20 mouse cellular contexts compared by ENCODE assay signal in genomic region chr4:34917400-34917799, GRCm38 (mm10). TPM values are rescaled to one million over a fixed set of nuclear protein-coding genes. Genes with fewer than 3 reads are reported as not detected.
A peak's percentile ranks its signal among the peaks of the same experiment; 100 is the strongest.
DNase-seq lines count a peak whose midpoint lies in the region; ATAC-seq lines count a peak whose summit lies in the region.
"Had no signal": no experiment of that assay in that cellular context is flagged by ENCODE, and none has a peak within 500 bp of the region (broad histone marks: within the 10 kb centered on the region; RNA-seq: fewer than 3 reads in every experiment).

No protein-coding gene starts in this region.

- peaks cover 4% of the 10 kb centered on the region for H3K4me1 ChIP-seq in forebrain, embryonic 15.5 days
- H3K4me1 ChIP-seq in forebrain, embryonic 12.5 days, result no peaks in the 10 kb centered on the region
- peaks cover 7% of the 10 kb centered on the region for H3K4me1 ChIP-seq in embryonic facial prominence, embryonic 10.5 days
- H3K4me1 ChIP-seq in limb, embryonic 12.5 days (replicated peaks), result peaks cover 7% of the 10 kb centered on the region; the same call in 1 of the 2 replicates
- H3K4me1 ChIP-seq: embryonic facial prominence, embryonic 15.5 days; heart, embryonic 15.5 days; liver, embryonic 12.5 days had no signal

- peak; percentile 35 for ATAC-seq in forebrain, embryonic 15.5 days (replicated peaks)
- no peak for ATAC-seq in forebrain, embryonic 12.5 days (ENCODE audit: low FRiP score)
- peak; percentile 63; the same call in 1 of the 2 replicates for ATAC-seq in limb, embryonic 12.5 days (ENCODE audit: insufficient number of reproducible peaks, insufficient read depth, low FRiP score, low TSS enrichment, low read depth)
- ATAC-seq: liver, embryonic 12.5 days had no signal

- H3K9me3 ChIP-seq in forebrain, embryonic 15.5 days, result no peaks in the 10 kb centered on the region
- no peaks in the 10 kb centered on the region for H3K9me3 ChIP-seq in forebrain, embryonic 12.5 days
- H3K9me3 ChIP-seq in embryonic facial prominence, embryonic 10.5 days, result no peaks in the 10 kb centered on the region
- no peaks in the 10 kb centered on the region for H3K9me3 ChIP-seq in limb, embryonic 12.5 days
- H3K9me3 ChIP-seq: embryonic facial prominence, embryonic 15.5 days; heart, embryonic 15.5 days; liver, embryonic 12.5 days had no signal

- 22% methylated on average over 7 of the region's 7 CpGs for WGBS in forebrain, embryonic 15.5 days
- 32% methylated on average over 7 of the region's 7 CpGs for WGBS in forebrain, embryonic 12.5 days
- 61% methylated on average over 7 of the region's 7 CpGs for WGBS in embryonic facial prominence, embryonic 10.5 days
- 21% methylated on average over 7 of the region's 7 CpGs for WGBS in limb, embryonic 12.5 days

- no peak overlapping the region for H3K9ac ChIP-seq in forebrain, embryonic 15.5 days (replicated peaks)
- no peak overlapping the region for H3K9ac ChIP-seq in forebrain, embryonic 12.5 days
- no peak overlapping the region for H3K9ac ChIP-seq in limb, embryonic 12.5 days (replicated peaks)
- H3K9ac ChIP-seq: embryonic facial prominence, embryonic 15.5 days; heart, embryonic 15.5 days; liver, embryonic 12.5 days; lung, embryonic 14.5 days had no signal

- DNase-seq in Muller cell, postnatal 12 days (ENCODE audit: inconsistent ontology term), result peak; percentile 19
- peak; percentile 17 for DNase-seq in embryonic facial prominence, embryonic 10.5 days (ENCODE audit: low spot score)
- DNase-seq in cerebellum, postnatal 4 days (ENCODE audit: low spot score in 2 of 2), result no peak
- DNase-seq in lung, postnatal 10 days, result no peak
- DNase-seq: cerebellum, adult 11 months; cerebellum, postnatal 14 days; heart, adult 2 months; kidney, adult 8-10 months; kidney, postnatal 36 days; lung, embryonic 14.5 days; thymus, adult 18-20 months had no signal

- no peak overlapping the region for H3K4me3 ChIP-seq in forebrain, embryonic 15.5 days
- H3K4me3 ChIP-seq in forebrain, embryonic 12.5 days (replicated peaks), result no peak overlapping the region
- no peak overlapping the region for H3K4me3 ChIP-seq in embryonic facial prominence, embryonic 10.5 days
- H3K4me3 ChIP-seq in limb, embryonic 12.5 days (replicated peaks), result no peak overlapping the region
- H3K4me3 ChIP-seq: embryonic facial prominence, embryonic 15.5 days; heart, adult 2 months; heart, embryonic 15.5 days; liver, embryonic 12.5 days had no signal

- H3K36me3 ChIP-seq in forebrain, embryonic 15.5 days, result no peaks in the 10 kb centered on the region
- no peaks in the 10 kb centered on the region for H3K36me3 ChIP-seq in forebrain, embryonic 12.5 days (replicated peaks)
- no peaks in the 10 kb centered on the region for H3K36me3 ChIP-seq in embryonic facial prominence, embryonic 10.5 days (replicated peaks)
- no peaks in the 10 kb centered on the region for H3K36me3 ChIP-seq in limb, embryonic 12.5 days
- H3K36me3 ChIP-seq: embryonic facial prominence, embryonic 15.5 days; heart, embryonic 15.5 days; liver, embryonic 12.5 days had no signal

- no peaks in the 10 kb centered on the region for H3K27me3 ChIP-seq in forebrain, embryonic 15.5 days
- H3K27me3 ChIP-seq in forebrain, embryonic 12.5 days, result no peaks in the 10 kb centered on the region
- H3K27me3 ChIP-seq in embryonic facial prominence, embryonic 10.5 days (replicated peaks; ENCODE audit: low read depth, poor library complexity, severe bottlenecking), result no peaks in the 10 kb centered on the region
- no peaks in the 10 kb centered on the region for H3K27me3 ChIP-seq in limb, embryonic 12.5 days
- H3K27me3 ChIP-seq: embryonic facial prominence, embryonic 15.5 days; heart, embryonic 15.5 days had no signal

- H3K27ac ChIP-seq in forebrain, embryonic 15.5 days (replicated peaks), result no peak overlapping the region
- no peak overlapping the region for H3K27ac ChIP-seq in forebrain, embryonic 12.5 days
- no peak overlapping the region for H3K27ac ChIP-seq in embryonic facial prominence, embryonic 10.5 days (replicated peaks)
- H3K27ac ChIP-seq in limb, embryonic 12.5 days, result peak overlapping the region; percentile 66
- H3K27ac ChIP-seq: embryonic facial prominence, embryonic 15.5 days; heart, adult 2 months; heart, embryonic 15.5 days; liver, embryonic 12.5 days; macrophage had no signal

- H3K4me2 ChIP-seq in forebrain, embryonic 15.5 days (replicated peaks), result no peak overlapping the region
- no peak overlapping the region for H3K4me2 ChIP-seq in forebrain, embryonic 12.5 days
- no peak overlapping the region for H3K4me2 ChIP-seq in limb, embryonic 12.5 days
- H3K4me2 ChIP-seq: embryonic facial prominence, embryonic 15.5 days; heart, embryonic 15.5 days; liver, embryonic 12.5 days; lung, embryonic 14.5 days; midbrain, embryonic 11.5 days had no signal

RNA-seq across cellular contexts. Expression of gene Cga, which starts 23.8 kb away (rescaled TPM):
- polyA plus RNA-seq in forebrain, embryonic 15.5 days (2015; fragmentation: Nextera tagmentation; extraction: Ambion mirVana), result not detected in 2 replicates
- polyA plus RNA-seq in forebrain, embryonic 12.5 days (2016; fragmentation: Nextera tagmentation; extraction: Ambion mirVana), result 0.34 TPM in 1 of 2 replicates, not detected in the other
- polyA plus RNA-seq in embryonic facial prominence, embryonic 10.5 days (2016; fragmentation: Nextera tagmentation; extraction: Ambion mirVana), result 2.4 and 2.8 TPM in 2 replicates
- not detected in 2 replicates for polyA plus RNA-seq in limb, embryonic 12.5 days (2016; fragmentation: Nextera tagmentation; extraction: Ambion mirVana)
- polyA plus RNA-seq: heart, adult 2 months; heart, embryonic 15.5 days; liver, embryonic 12.5 days; lung, embryonic 14.5 days; macrophage; midbrain, embryonic 11.5 days; urinary bladder, adult 2 months had no signal

RNA-seq across cellular contexts. Expression of gene Zfp292, which starts 34.6 kb away (rescaled TPM):
- polyA plus RNA-seq in forebrain, embryonic 15.5 days (2015; fragmentation: Nextera tagmentation; extraction: Ambion mirVana), result 36.7 and 37.4 TPM in 2 replicates
- polyA plus RNA-seq in forebrain, embryonic 12.5 days (2016; fragmentation: Nextera tagmentation; extraction: Ambion mirVana), result 45.5 and 46.8 TPM in 2 replicates
- 24.7 and 25.0 TPM in 2 replicates for polyA plus RNA-seq in embryonic facial prominence, embryonic 10.5 days (2016; fragmentation: Nextera tagmentation; extraction: Ambion mirVana)
- polyA plus RNA-seq in limb, embryonic 12.5 days (2016; fragmentation: Nextera tagmentation; extraction: Ambion mirVana), result 31.1 and 31.7 TPM in 2 replicates

Comparison
In these comparisons a context has a peak if more than half of its experiments do, and no peak if none do; other contexts are left out.
1. DNase-seq: peak in Muller cell, postnatal 12 days (single experiment) and embryonic facial prominence, embryonic 10.5 days (single experiment); none in cerebellum, postnatal 4 days (0 of 2) and lung, postnatal 10 days (single experiment).